In the genomic region with DNA sequence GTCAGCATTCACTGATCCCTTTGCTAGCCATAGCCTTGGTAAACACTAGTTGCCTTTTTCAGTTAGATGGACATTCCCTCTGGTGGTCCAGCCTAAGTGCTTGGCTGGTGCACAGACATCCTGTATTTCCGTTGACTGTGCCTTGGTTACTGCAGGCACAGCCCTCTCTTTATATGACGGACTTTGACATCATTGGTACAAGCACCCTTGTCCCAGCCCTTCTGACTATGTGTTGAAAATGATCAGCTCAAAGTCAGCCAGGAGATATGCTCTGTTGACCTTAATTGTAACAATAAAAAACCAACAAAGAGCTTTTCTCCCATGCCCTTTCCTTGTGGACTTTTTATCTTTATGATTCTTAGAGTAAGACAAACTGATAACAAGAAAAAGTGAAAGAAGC, we compare ENCODE assay signal across 20 mouse cellular contexts. TPM values are rescaled to one million over a fixed set of nuclear protein-coding genes. Genes with fewer than 3 reads are reported as not detected.
"Had no signal": no experiment of that assay in that cellular context is flagged by ENCODE, and none has a peak within 500 bp of the region (broad histone marks: within the 10 kb centered on the region; RNA-seq: fewer than 3 reads in every experiment).

No protein-coding gene starts in this region.

- H3K27ac ChIP-seq: lung, embryonic 15.5 days; macrophage; midbrain, embryonic 13.5 days; midbrain, embryonic 15.5 days; neural tube, embryonic 13.5 days; neural tube, embryonic 15.5 days had no signal

- DNase-seq: lung, adult 2 months; lung, postnatal 14 days; lung, postnatal 36 days; right cerebral cortex, postnatal 14 days; spleen, adult 18-20 months; thymus, adult 18-20 months; thymus, postnatal 14 days; thymus, postnatal 36 days had no signal

- ATAC-seq: lung, postnatal 0 days; midbrain, embryonic 13.5 days; midbrain, embryonic 15.5 days had no signal

- H3K27me3 ChIP-seq: lung, embryonic 15.5 days; megakaryocyte, embryonic 14.5 days; midbrain, embryonic 13.5 days; midbrain, embryonic 15.5 days; neural tube, embryonic 13.5 days; neural tube, embryonic 15.5 days had no signal

- H3K9me3 ChIP-seq: lung, embryonic 15.5 days; midbrain, embryonic 13.5 days; midbrain, embryonic 15.5 days; neural tube, embryonic 13.5 days; neural tube, embryonic 15.5 days had no signal

- H3K4me2 ChIP-seq: lung, embryonic 15.5 days; midbrain, embryonic 11.5 days; midbrain, embryonic 13.5 days; midbrain, embryonic 15.5 days; neural tube, embryonic 13.5 days; neural tube, embryonic 15.5 days had no signal

- H3K4me3 ChIP-seq: lung, embryonic 15.5 days; midbrain, embryonic 13.5 days; midbrain, embryonic 15.5 days; neural tube, embryonic 13.5 days; neural tube, embryonic 15.5 days had no signal

- H3K36me3 ChIP-seq: lung, embryonic 15.5 days; midbrain, embryonic 13.5 days; midbrain, embryonic 15.5 days; neural tube, embryonic 13.5 days; neural tube, embryonic 15.5 days had no signal

- H3K4me1 ChIP-seq: lung, embryonic 15.5 days; megakaryocyte, embryonic 14.5 days; midbrain, embryonic 13.5 days; midbrain, embryonic 15.5 days; neural tube, embryonic 13.5 days; neural tube, embryonic 15.5 days had no signal

- H3K9ac ChIP-seq: lung, embryonic 15.5 days; midbrain, embryonic 13.5 days; midbrain, embryonic 15.5 days; neural tube, embryonic 13.5 days; neural tube, embryonic 15.5 days had no signal

RNA-seq across cellular contexts. Expression of gene Mapk10, which starts 53.8 kb away (rescaled TPM):
- total RNA-seq: megakaryocyte progenitor cell, adult 5-6 weeks; monocyte, adult 5-6 weeks had no signal
- polyA plus RNA-seq: liver, embryonic 16.5 days; macrophage had no signal
